Mouse (Mus musculus) inflammation-experienced regulatory T-cells, adult 6 months (primary cell): Measurements from ENCODE around the gene Gpat3. TPM values are rescaled to one million over a fixed set of nuclear protein-coding genes. Genes with fewer than 3 reads are reported as not detected.

Experiments
- ATAC-seq: one replicate; pipeline ENCODE4 v1.8.0; 2017
- polyA plus RNA-seq, 3 experiments: library from polyadenylated mRNA; unstranded; fragments of 100-300 nt; shearing (Covaris generic); gene quantifications; one replicate each; pipeline ENCODE4 v1.2.1; 2017

The Gpat3 gene
- polyA plus RNA-seq, 3 experiments from 2014 or later = 0.74 to 2.4 (median 2.3) TPM

- ATAC-seq = no peak
Measured at GRCm38 (mm10) chr5:100861140-100861539, 15.6 kb downstream of the Gpat3 start.

DNA sequence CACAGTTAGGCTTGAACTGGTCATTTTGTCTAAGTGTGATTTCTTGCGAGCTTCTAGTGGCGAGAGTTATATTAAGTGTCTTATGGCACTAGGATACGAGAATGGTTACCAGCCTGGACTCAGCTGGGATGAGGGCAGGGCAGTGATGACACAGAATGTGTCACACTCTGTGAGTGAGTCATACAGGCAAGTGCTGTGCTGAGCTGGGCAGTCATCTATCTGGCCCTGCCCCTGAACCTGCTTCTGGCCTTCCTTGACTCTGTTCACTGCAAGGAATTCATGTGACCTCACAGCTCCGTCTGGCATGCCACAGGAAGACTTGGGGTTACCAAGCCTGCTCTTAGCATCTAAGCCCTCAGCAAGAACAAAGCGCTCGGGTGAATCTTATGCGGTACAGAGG lies 16.3 kb downstream of the Gpat3 start:
- ATAC-seq = no peak

DNA sequence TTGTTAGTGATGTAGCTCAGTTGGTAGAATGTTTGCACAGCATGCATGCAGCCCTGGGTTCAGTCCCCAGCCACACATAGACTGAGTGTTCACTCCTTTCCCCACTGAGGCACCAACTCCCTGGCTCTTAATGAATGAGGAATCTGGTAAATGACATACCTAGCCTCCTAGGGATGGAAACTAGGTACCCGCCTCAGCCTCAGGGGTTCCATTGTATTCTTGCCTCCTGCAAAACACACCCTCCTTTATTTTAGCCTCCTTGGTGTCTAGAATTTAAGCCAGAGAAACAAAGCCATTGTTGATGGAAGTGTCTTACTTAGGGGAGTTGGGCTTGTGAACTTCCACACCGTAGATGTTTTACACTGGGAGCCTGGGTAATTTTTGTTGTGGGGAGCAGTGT lies 17.6 kb downstream of the Gpat3 start:
- no peak for ATAC-seq

- ATAC-seq = no peak
Measured at GRCm38 (mm10) chr5:100864438-100864837, 18.9 kb downstream of the Gpat3 start.

DNA sequence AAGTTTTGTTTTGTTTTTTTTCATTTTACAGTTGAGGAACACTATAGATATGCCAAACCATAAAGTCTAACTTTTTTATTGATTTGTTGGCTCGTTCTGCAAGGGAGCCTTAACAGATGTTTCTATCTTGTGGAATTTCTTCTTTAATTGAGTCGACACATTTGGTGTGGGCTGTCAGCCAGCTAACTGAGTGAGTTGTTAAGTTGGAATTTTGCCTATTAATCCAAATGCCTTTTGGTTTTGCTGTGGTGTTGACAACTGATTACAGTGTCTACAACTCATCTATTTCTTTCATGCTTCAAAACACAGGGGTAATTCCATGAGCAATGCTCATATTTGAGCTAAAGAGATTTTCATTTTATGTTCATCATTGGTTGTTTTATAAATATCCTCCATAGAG lies 20.7 kb downstream of the Gpat3 start:
- ATAC-seq = no peak

DNA sequence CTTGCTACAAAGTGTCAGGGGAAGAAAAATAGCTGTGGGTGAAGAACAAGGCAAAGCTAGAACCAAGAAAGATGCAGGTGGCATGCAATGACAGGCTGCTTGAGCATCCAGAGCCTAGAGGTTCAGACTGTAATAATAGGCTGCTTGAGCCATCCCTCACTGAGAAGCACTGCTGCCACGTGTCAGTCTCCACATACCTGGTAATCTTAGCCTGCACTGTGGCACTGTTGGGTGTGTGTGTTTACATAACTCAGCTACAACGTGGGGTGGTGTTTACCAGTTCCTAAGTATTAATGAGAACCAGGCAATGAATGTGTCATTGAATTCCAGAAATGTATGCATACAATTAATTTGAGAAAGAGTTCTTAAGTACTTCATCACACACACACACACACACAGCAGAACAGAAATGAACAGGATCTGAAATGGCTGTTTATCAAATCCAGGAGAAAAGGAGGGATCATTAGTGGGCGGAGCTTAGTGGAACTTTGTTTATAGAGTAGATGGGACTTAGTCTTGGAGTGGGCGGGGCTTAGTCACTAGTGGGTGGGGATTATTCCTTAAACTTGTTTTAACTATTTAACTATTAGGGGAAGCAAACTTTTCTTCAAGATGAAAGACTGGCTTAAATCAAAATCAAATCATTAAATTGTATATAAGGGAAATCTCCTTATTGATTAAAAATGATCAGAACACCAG lies 23.8 kb downstream of the Gpat3 start:
- no peak for ATAC-seq

DNA sequence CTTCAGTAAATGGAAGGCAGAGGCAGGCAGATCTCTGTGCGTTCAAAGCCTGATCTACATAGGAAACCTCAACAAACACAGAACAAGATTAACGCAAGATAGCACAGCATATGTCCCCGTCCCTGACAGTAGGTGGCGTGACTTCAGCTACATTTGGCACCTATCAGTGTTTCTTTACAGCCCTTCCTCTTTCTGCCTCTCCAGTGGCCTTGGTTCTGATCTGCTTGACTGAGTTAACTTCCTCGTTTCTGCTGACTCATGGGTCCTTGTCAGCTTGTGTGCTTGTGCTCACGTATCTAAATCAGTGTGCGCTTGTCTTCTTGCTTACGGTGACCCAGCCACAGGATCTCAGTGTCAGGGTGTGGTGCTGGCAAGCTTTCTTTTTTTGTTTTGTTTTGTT lies 26.5 kb downstream of the Gpat3 start:
- no peak for ATAC-seq

GRCm38 (mm10) chr5:100874721-100875120 lies 29.2 kb downstream of the Gpat3 start:
- no peak for ATAC-seq

- no peak for ATAC-seq
Measured at GRCm38 (mm10) chr5:100875180-100875579, 29.7 kb downstream of the Gpat3 start.

GRCm38 (mm10) chr5:100877021-100877420 lies 31.5 kb downstream of the Gpat3 start:
- ATAC-seq = no peak

DNA sequence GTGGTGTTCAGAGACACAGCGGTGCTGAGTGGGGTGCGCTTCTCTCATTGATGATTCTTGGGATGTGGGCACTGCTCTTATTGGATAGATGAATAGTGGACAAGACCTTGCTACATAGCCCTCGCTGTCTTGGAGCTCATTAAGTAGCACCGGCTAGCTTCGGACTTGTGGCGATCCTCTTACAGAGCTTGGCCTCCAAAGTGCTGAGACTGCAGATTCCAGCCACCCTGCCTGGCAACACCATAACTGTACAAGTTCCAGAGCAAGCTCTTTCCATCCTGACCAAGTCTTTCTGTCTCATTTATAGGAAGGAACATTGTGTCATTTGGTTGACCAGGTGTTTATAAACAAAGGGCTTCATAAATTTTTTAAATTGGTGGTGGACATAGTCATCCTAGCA lies 39.7 kb downstream of the Gpat3 start:
- ATAC-seq = no peak

DNA sequence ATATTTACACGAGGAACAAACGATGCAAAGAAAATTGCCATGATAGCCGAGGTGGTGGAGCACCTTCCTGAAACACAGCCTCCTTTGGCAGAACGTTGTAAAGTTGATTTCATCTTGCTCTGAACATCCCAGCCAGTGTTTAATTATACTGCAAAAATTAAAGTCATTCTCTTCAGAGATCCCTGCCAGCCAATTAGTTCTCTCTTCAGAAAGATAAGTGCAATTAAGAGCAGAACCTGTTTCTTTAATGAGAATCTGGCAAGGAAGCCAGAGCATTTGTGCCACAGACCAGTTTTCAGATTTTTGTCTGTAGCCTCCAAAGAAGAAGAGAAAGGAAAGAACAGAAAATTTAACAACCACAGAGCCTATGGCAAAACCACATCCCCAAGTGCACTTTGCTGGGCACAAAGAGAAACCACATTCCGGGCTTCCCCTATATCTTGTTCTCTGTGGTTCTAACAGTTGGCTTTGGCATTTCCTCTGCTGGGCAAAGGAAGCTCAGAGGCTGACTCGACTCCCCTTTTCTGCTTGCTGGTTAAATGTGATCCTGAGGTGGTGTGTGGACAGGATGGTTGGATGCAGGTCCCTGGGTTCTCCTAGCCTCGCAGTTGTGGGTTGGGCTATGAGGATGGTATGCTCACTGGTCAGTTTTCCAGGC lies 40.9 kb downstream of the Gpat3 start:
- ATAC-seq = no peak

- no peak for ATAC-seq
Measured at GRCm38 (mm10) chr5:100896199-100896598, 50.7 kb downstream of the Gpat3 start.

- no peak for ATAC-seq
Measured at GRCm38 (mm10) chr5:100899745-100900489, 54.4 kb downstream of the Gpat3 start.

DNA sequence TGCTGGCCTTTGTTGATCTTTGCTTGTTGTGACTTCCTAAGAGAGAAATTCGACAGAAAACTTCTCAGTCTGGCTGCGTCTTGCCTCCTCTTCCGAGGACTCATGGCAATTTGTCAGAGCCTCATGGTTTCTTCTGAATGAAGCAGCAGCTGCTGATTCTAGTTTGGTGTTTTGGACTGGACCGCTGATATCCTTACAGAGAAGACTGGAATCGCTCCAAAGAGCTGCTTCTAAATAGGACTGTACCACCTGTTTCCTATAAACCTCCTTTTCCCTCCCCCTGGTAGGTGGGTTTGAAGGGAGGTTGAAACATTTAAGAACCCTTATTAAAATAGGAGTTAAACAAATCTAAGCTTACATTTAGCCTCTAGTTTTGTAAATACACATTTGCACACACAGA lies 55.5 kb downstream of the Gpat3 start:
- ATAC-seq = no peak

DNA sequence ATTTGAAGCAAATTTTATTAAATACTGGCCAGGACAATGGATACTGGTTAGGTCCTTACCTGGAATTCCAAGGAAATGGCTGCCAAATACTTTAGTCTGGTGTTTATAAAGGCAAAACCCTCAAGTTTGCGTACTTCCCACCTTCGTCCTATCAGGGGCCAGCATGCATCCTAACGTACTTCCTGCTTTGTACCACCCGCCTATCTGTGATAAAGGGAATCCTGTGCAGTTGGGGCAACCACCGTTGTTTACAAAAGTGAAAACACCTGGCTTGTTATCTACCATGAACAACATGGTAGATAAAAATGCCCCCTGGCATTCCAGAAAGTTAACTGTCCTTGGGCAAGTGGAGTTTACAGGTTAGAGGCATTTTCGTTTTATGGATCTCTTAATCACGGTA lies 63.0 kb downstream of the Gpat3 start:
- ATAC-seq = no peak

DNA sequence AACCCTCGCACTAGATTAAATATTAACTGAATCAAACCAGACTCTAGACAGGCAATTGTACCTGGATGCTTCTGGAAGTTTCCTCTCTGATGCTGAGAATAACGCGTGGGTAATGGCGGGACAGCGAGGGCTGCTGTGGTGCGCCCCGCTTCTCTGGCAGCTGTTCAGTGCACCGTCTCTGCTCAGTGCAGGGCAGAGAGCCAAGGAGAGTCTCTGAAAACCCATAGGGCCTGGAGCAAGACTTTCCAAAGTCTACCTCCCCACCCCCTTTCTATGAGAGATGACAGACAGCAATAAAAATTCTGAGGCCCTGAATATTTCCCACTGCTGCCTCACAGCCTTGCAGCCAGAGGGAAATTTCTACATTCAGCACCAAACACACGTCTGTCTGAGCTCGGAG lies 63.4 kb downstream of the Gpat3 start:
- no peak for ATAC-seq

DNA sequence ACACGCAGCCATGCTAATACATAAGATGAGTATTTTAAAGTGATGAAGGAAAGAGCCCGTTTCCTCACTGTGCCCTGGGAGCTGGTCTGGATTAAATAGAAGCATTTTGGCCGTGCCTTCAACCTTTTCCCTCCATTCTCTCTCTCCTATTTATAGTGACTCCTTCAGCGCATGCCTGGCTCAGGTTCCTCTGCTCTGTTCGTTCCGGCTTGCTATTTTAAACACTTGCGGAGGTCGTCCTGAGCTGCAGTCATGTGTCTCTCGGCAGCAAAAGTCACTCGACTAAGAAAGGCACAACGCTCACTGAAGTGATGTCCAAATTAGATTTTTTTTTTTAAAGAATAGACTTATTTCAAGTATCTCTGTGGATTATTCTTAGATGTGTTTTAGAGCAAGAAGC lies 64.2 kb downstream of the Gpat3 start:
- no peak for ATAC-seq

DNA sequence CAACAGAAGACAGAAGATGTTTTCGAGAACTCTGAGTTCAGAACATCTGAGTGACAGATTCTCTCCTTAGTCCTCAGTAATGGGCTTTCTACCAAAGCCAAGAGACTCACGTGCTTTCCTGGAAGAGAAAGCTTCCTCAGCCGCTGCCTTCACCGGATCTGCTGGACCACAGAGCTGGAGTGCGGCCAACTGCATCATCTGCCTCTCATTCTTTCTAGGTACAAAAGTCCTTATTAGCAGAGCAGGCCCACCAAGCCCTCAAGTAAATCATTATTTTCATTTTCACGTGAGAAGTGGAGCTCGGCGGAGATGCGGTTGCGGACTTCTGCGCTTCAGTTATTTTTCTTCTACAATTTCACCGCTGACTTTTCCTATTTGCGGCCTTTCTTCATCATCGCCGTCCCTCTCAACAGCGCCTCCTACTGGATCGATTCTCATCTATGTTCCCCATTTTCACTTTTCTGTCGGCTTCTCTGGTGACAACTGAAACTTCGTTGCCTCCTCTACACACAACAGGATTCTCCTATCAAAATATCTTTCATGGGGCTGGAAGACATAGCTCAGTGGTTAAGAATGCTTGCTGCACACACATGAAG lies 66.1 kb downstream of the Gpat3 start:
- no peak for ATAC-seq

DNA sequence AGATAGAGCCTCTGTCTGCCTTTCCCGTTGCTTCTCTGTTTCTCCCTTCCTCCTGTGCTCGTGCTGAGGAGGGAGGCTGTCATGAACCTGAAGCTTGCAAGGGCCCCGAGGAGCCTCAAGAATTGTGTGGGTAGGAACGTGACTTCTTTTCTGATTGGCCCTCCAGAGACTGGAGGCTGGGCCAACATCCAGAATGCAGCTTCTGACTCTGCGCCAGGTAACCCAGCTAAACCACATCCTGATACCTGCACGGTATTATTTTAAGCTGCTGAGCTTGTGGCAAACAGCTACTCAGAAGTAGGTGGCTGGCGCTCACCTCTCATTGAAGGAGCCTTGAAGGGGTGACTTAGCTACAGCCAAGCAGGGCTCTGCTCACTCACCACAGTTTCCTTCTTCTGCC lies 66.9 kb downstream of the Gpat3 start:
- ATAC-seq = peak; percentile 87

GRCm38 (mm10) chr5:100913274-100913673 lies 67.8 kb downstream of the Gpat3 start:
- ATAC-seq = no peak

DNA sequence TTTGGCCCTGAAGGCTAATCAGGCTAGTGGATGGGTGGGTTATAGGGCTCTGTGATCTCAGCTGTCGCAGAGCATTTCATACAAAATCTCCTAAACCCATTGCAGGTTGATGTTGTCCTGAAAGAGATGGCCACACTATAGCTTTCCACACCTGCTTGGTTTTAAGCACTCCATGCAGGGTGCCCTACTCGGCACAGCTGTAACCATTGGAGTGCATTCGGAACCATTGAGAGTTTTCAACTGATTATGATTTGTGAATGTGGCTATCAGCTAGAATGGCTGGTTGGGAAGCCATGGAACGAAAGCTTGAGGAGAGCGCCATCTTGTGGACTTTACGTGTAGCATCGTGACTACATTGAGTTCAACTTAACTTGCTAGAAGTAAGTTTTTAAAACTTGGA lies 69.5 kb downstream of the Gpat3 start:
- ATAC-seq = peak; percentile 36

DNA sequence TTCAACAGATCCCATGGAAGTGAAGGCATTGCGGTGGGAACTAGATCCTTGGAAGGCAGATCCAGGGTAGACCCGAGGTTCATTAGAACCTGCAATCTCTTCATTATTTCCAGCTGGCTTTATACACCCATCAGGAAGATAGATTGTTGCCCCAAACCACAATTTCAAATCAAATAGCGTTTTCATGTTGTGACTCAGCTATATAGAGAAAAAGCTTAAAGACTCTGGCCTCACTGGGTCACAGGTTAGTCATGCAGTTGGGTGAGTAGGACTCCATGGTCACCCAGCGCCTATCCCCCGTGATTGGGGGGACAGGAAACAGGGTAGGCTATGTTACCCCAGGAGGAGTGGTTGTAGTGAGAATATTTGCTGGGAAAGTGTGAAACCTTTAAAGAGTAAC lies 69.9 kb downstream of the Gpat3 start:
- ATAC-seq = no peak

- no peak for ATAC-seq
Measured at GRCm38 (mm10) chr5:100916416-100916815, 70.9 kb downstream of the Gpat3 start.
